In the genomic region with DNA sequence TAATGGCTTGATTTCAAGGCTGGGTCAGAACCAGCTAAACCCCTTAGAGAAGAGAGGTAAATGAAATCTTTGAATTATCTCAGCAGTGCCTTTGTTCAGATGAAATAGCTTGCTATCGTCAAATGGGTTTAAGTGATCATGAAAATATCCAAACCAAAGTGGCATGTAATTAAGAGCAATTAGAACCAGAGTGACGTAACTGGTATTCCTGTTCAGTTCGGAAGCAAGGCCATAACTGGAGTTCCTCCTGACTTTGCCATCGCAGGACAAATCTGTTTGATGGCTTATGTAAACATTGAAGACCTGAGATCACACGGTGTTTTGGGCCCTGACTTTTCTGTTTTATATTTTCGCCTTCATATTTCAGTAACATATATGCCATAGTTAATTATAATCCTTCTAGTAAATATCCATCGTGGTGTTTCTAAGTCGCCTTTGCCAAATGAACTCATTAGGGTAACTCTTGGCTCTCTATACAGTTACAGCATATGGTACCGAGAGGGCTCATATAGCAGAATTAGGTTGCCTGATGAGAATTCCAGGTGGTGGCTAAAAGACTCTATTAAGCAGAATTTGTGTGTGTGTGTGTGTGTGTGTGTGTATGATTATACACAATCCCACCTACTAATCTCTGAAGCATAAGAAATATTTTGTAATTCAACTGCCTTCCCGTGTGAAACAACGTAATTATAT, we compare ENCODE assay signal across 24 mouse cellular contexts.
DNase-seq lines count a peak whose midpoint lies in the region; ATAC-seq lines count a peak whose summit lies in the region.
"Had no signal": no experiment of that assay in that cellular context is flagged by ENCODE, and none has a peak within 500 bp of the region (broad histone marks: within the 10 kb centered on the region; RNA-seq: fewer than 3 reads in every experiment).

No protein-coding gene starts in this region.

- H3K4me3 ChIP-seq in forebrain, embryonic 13.5 days, result no peak overlapping the region
- H3K4me3 ChIP-seq in forebrain, embryonic 10.5 days, result no peak overlapping the region
- H3K4me3 ChIP-seq in hindbrain, embryonic 16.5 days (ENCODE audit: low read length), result no peak overlapping the region
- H3K4me3 ChIP-seq in hindbrain, embryonic 12.5 days, result no peak overlapping the region
- H3K4me3 ChIP-seq in neural tube, embryonic 14.5 days (ENCODE audit: low read depth, low read length), result no peak overlapping the region
- H3K4me3 ChIP-seq: erythroblast, embryonic 14.5 days; forebrain, embryonic 12.5 days; heart, adult 2 months; heart, embryonic 12.5 days; kidney, embryonic 15.5 days; limb, embryonic 12.5 days; liver, embryonic 15.5 days; midbrain, embryonic 10.5 days had no signal

- 74% methylated on average over 11 of the region's 11 CpGs for WGBS in forebrain, embryonic 13.5 days
- whole genome bisulfite sequencing in forebrain, embryonic 10.5 days, result 90% methylated on average over 11 of the region's 11 CpGs
- 73% methylated on average over 11 of the region's 11 CpGs for WGBS in hindbrain, embryonic 16.5 days
- WGBS in hindbrain, embryonic 12.5 days, result 87% methylated on average over 11 of the region's 11 CpGs
- 74% methylated on average over 11 of the region's 11 CpGs for WGBS in neural tube, embryonic 14.5 days

- no peak overlapping the region for H3K27ac ChIP-seq in forebrain, embryonic 13.5 days
- no peak overlapping the region for H3K27ac ChIP-seq in forebrain, embryonic 10.5 days
- no peak overlapping the region for H3K27ac ChIP-seq in hindbrain, embryonic 16.5 days (ENCODE audit: low read depth, low read length)
- H3K27ac ChIP-seq in hindbrain, embryonic 12.5 days, result no peak overlapping the region
- H3K27ac ChIP-seq in neural tube, embryonic 14.5 days (ENCODE audit: low read depth, low read length), result 0 out of 2 replicates have a peak overlapping the region, but pooled peaks have one; percentile 6
- H3K27ac ChIP-seq: forebrain, embryonic 12.5 days; heart, adult 2 months; kidney, embryonic 15.5 days; limb, embryonic 12.5 days; liver, embryonic 15.5 days; midbrain, embryonic 10.5 days had no signal

- H3K27me3 ChIP-seq in forebrain, embryonic 13.5 days, result no peaks in the 10 kb centered on the region
- H3K27me3 ChIP-seq in forebrain, embryonic 10.5 days (ENCODE audit: poor library complexity, severe bottlenecking), result no peaks in the 10 kb centered on the region
- no peaks in the 10 kb centered on the region for H3K27me3 ChIP-seq in hindbrain, embryonic 16.5 days (replicated peaks; ENCODE audit: control insufficient read depth, insufficient read depth, low read length)
- H3K27me3 ChIP-seq in hindbrain, embryonic 12.5 days, result no peaks in the 10 kb centered on the region
- no peaks in the 10 kb centered on the region for H3K27me3 ChIP-seq in neural tube, embryonic 14.5 days (ENCODE audit: control insufficient read depth, insufficient read depth, low read length)
- H3K27me3 ChIP-seq: forebrain, embryonic 12.5 days; heart, embryonic 12.5 days; kidney, embryonic 15.5 days; limb, embryonic 12.5 days; liver, embryonic 15.5 days had no signal

- no peak for DNase-seq in forebrain, embryonic 10.5 days (ENCODE audit: extremely low spot score, low spot score)
- no peak for DNase-seq in neural tube, embryonic 10.5 days (ENCODE audit: extremely low spot score, low spot score)
- no peak for DNase-seq in left cerebral cortex, postnatal 10 days (ENCODE audit: extremely low spot score in 1 of 2, low spot score in 2 of 2)
- DNase-seq: adrenal gland, postnatal 25 days; B cell, adult 2 months; heart, adult 2 months; heart, postnatal 4 days; kidney, adult 18-20 months; kidney, postnatal 25 days; lung, embryonic 14.5 days; lung, postnatal 14 days; thymus, adult 2 months; thymus, postnatal 4 days had no signal

- ATAC-seq in forebrain, embryonic 13.5 days, result peak; percentile 70
- ATAC-seq in hindbrain, embryonic 16.5 days, result peak; percentile 77
- no peak for ATAC-seq in hindbrain, embryonic 12.5 days (ENCODE audit: low FRiP score)
- no peak for ATAC-seq in neural tube, embryonic 14.5 days (ENCODE audit: low read depth)

- peaks cover 6% of the 10 kb centered on the region; the same call in 1 of the 2 replicates for H3K4me1 ChIP-seq in forebrain, embryonic 13.5 days
- no peaks in the 10 kb centered on the region for H3K4me1 ChIP-seq in forebrain, embryonic 10.5 days
- H3K4me1 ChIP-seq in hindbrain, embryonic 16.5 days (ENCODE audit: control insufficient read depth, insufficient read depth, low read depth, low read length), result no peaks in the 10 kb centered on the region
- H3K4me1 ChIP-seq in hindbrain, embryonic 12.5 days, result no peaks in the 10 kb centered on the region
- no peaks in the 10 kb centered on the region for H3K4me1 ChIP-seq in neural tube, embryonic 14.5 days (ENCODE audit: control insufficient read depth, insufficient read depth, low read length)
- H3K4me1 ChIP-seq: forebrain, embryonic 12.5 days; heart, embryonic 12.5 days; kidney, embryonic 15.5 days; limb, embryonic 12.5 days; liver, embryonic 15.5 days; midbrain, embryonic 10.5 days had no signal

- no peaks in the 10 kb centered on the region for H3K9me3 ChIP-seq in forebrain, embryonic 13.5 days (replicated peaks)
- no peaks in the 10 kb centered on the region for H3K9me3 ChIP-seq in forebrain, embryonic 10.5 days
- H3K9me3 ChIP-seq in hindbrain, embryonic 16.5 days (ENCODE audit: control insufficient read depth, low read length), result no peaks in the 10 kb centered on the region
- no peaks in the 10 kb centered on the region for H3K9me3 ChIP-seq in hindbrain, embryonic 12.5 days (replicated peaks)
- no peaks in the 10 kb centered on the region for H3K9me3 ChIP-seq in neural tube, embryonic 14.5 days (ENCODE audit: control insufficient read depth, low read length)
- H3K9me3 ChIP-seq: forebrain, embryonic 12.5 days; heart, embryonic 12.5 days; kidney, embryonic 15.5 days; limb, embryonic 12.5 days; liver, embryonic 15.5 days; midbrain, embryonic 10.5 days had no signal

- no peaks in the 10 kb centered on the region for H3K36me3 ChIP-seq in forebrain, embryonic 13.5 days (ENCODE audit: poor library complexity, severe bottlenecking)
- H3K36me3 ChIP-seq in forebrain, embryonic 10.5 days (replicated peaks), result no peaks in the 10 kb centered on the region
- no peaks in the 10 kb centered on the region for H3K36me3 ChIP-seq in hindbrain, embryonic 16.5 days (ENCODE audit: control insufficient read depth, insufficient read depth, low read length)
- no peaks in the 10 kb centered on the region for H3K36me3 ChIP-seq in hindbrain, embryonic 12.5 days
- H3K36me3 ChIP-seq in neural tube, embryonic 14.5 days (ENCODE audit: control insufficient read depth, insufficient read depth, low read length), result no peaks in the 10 kb centered on the region
- H3K36me3 ChIP-seq: forebrain, embryonic 12.5 days; heart, embryonic 12.5 days; kidney, embryonic 15.5 days; limb, embryonic 12.5 days; liver, embryonic 15.5 days; midbrain, embryonic 10.5 days had no signal

- H3K4me2 ChIP-seq in forebrain, embryonic 13.5 days, result no peak overlapping the region
- H3K4me2 ChIP-seq in hindbrain, embryonic 16.5 days (ENCODE audit: low read length), result no peak overlapping the region
- H3K4me2 ChIP-seq in hindbrain, embryonic 12.5 days (replicated peaks), result no peak overlapping the region
- H3K4me2 ChIP-seq in neural tube, embryonic 14.5 days (ENCODE audit: low read depth, low read length), result no peak overlapping the region
- H3K4me2 ChIP-seq: forebrain, embryonic 12.5 days; heart, embryonic 12.5 days; kidney, embryonic 15.5 days; limb, embryonic 12.5 days; liver, embryonic 15.5 days; lung, embryonic 14.5 days had no signal

- no peak overlapping the region for H3K9ac ChIP-seq in forebrain, embryonic 13.5 days
- no peak overlapping the region for H3K9ac ChIP-seq in hindbrain, embryonic 16.5 days (ENCODE audit: low read depth, low read length)
- H3K9ac ChIP-seq in hindbrain, embryonic 12.5 days, result no peak overlapping the region
- H3K9ac ChIP-seq in neural tube, embryonic 14.5 days (replicated peaks; ENCODE audit: low read depth, low read length), result no peak overlapping the region
- H3K9ac ChIP-seq: forebrain, embryonic 12.5 days; heart, embryonic 12.5 days; kidney, embryonic 15.5 days; limb, embryonic 12.5 days; liver, embryonic 15.5 days; lung, embryonic 14.5 days had no signal

- intact Hi-C loops in left cerebral cortex, postnatal 10 days (cut with DNase I), result no loop called here

Comparison
In these comparisons a context has a peak if more than half of its experiments do, and no peak if none do; other contexts are left out.
1. ATAC-seq: peak in forebrain, embryonic 13.5 days (single experiment) and hindbrain, embryonic 16.5 days (single experiment); none in hindbrain, embryonic 12.5 days (single experiment) and neural tube, embryonic 14.5 days (single experiment).